Comparison of ENCODE assay signal across 20 mouse cellular contexts in the genomic region with DNA sequence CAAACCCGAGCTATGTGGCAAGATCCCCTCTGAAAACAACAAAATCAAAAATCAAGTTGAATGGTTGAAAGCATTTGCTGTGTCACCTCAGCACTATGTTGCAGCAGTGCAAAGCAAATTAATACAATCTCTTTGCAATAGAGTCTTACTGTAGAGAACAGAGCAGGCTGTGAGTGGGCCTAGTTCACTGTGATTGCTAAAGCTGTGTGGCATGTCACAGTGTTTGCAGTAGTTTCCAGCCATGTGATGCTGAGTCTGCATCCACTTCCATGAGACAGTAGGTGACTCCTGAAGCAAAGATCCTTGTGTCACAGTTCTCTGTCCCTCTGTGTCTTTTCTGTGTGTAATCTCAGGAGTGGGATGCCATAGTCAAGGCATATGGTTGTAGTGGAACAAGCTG.
DNase-seq lines count a peak whose midpoint lies in the region; ATAC-seq and TF ChIP-seq lines count a peak whose summit lies in the region.
"Had no signal": no experiment of that assay in that cellular context is flagged by ENCODE, and none has a peak within 500 bp of the region (broad histone marks: within the 10 kb centered on the region; RNA-seq: fewer than 3 reads in every experiment).

No protein-coding gene starts in this region.

- no peak for TF ChIP-seq EP300 in lung, postnatal 0 days (IDR thresholded peaks at IDR 0.05)

- no peak for DNase-seq in heart, adult 9 months (ENCODE audit: low spot score in 2 of 2)
- no peak for DNase-seq in lung, postnatal 0 days (ENCODE audit: low spot score)
- DNase-seq in lung, postnatal 10 days = no peak
- no peak for DNase-seq in limb, embryonic 10.5 days (ENCODE audit: low spot score)
- no peak for DNase-seq in thymus, adult 18-20 months
- DNase-seq: adrenal gland, adult 8-10 months; cerebellum, adult 9-11 months; gastrocnemius, postnatal 25 days; kidney, adult 11 months; kidney, postnatal 10 days; liver, postnatal 0 days; thymus, postnatal 25 days had no signal

- 94% methylated on average over 1 of the region's 1 CpGs for whole genome bisulfite sequencing in heart, embryonic 14.5 days
- 96% methylated on average over 1 of the region's 1 CpGs for WGBS in lung, postnatal 0 days
- 95% methylated on average over 1 of the region's 1 CpGs for WGBS in limb, embryonic 10.5 days

- TF ChIP-seq POLR2A in cortical plate, adult 2 months (IDR thresholded peaks at IDR 0.05; ENCODE audit: extremely low read depth, insufficient read depth, low read length) = no peak

- no peak overlapping the region for H3K4me2 ChIP-seq in heart, embryonic 14.5 days (ENCODE audit: low read length)
- H3K4me2 ChIP-seq in lung, postnatal 0 days (replicated peaks; ENCODE audit: low read depth, low read length) = no peak overlapping the region
- H3K4me2 ChIP-seq: embryonic facial prominence, embryonic 12.5 days; forebrain, embryonic 13.5 days had no signal

- TF ChIP-seq CTCF in lung, postnatal 0 days (IDR thresholded peaks at IDR 0.05) = no peak
- TF ChIP-seq CTCF in cortical plate, adult 2 months (IDR thresholded peaks at IDR 0.05; ENCODE audit: extremely low read depth, insufficient read depth, low read length) = no peak

- H3K4me1 ChIP-seq in heart, embryonic 14.5 days (ENCODE audit: control insufficient read depth in 2 of 2, insufficient read depth in 2 of 2, low read length in 2 of 2) = peaks cover 18 to 33% of the 10 kb centered on the region in 2 experiments
- peaks cover 13% of the 10 kb centered on the region for H3K4me1 ChIP-seq in lung, postnatal 0 days (ENCODE audit: insufficient read depth, low read depth, low read length)
- peaks cover 19% of the 10 kb centered on the region for H3K4me1 ChIP-seq in cortical plate, adult 2 months (ENCODE audit: control insufficient read depth, insufficient read depth, low read length)
- H3K4me1 ChIP-seq in limb, embryonic 10.5 days = peaks cover 42% of the 10 kb centered on the region
- H3K4me1 ChIP-seq: forebrain, embryonic 13.5 days had no signal

- H3K36me3 ChIP-seq in heart, embryonic 14.5 days (ENCODE audit: control insufficient read depth, insufficient read depth, low read length) = no peaks in the 10 kb centered on the region
- H3K36me3 ChIP-seq in lung, postnatal 0 days (ENCODE audit: insufficient read depth, low read length) = no peaks in the 10 kb centered on the region
- peaks cover 5% of the 10 kb centered on the region for H3K36me3 ChIP-seq in limb, embryonic 10.5 days
- H3K36me3 ChIP-seq: hindbrain, embryonic 10.5 days had no signal

- ATAC-seq in heart, embryonic 14.5 days (ENCODE audit: insufficient number of reproducible peaks, insufficient read depth, low FRiP score, low read depth) = no peak
- no peak for ATAC-seq in lung, postnatal 0 days
- ATAC-seq: forebrain, embryonic 13.5 days; hindbrain, postnatal 0 days; liver, postnatal 0 days had no signal

- no peaks in the 10 kb centered on the region for H3K9me3 ChIP-seq in heart, embryonic 14.5 days (ENCODE audit: control insufficient read depth, low read length)
- no peaks in the 10 kb centered on the region for H3K9me3 ChIP-seq in lung, postnatal 0 days (ENCODE audit: low read length)
- no peaks in the 10 kb centered on the region for H3K9me3 ChIP-seq in limb, embryonic 10.5 days (replicated peaks)
- H3K9me3 ChIP-seq: embryonic facial prominence, embryonic 12.5 days; forebrain, embryonic 13.5 days; hindbrain, embryonic 10.5 days; midbrain, embryonic 10.5 days had no signal

- H3K27ac ChIP-seq in heart, embryonic 14.5 days (replicated peaks in 1 of 2; ENCODE audit: control insufficient read depth in 1 of 2, insufficient read depth in 1 of 2, low read depth in 2 of 2, low read length in 2 of 2) = peak overlapping the region; percentile 98 to 99
- peak overlapping the region; percentile 32; the same call in 1 of the 2 replicates for H3K27ac ChIP-seq in lung, postnatal 0 days (ENCODE audit: low read length)
- H3K27ac ChIP-seq in cortical plate, adult 2 months (ENCODE audit: insufficient read depth, low read length) = peak overlapping the region; percentile 67; the same call in 1 of the 2 replicates
- H3K27ac ChIP-seq in limb, embryonic 10.5 days = peak overlapping the region; percentile 58
- H3K27ac ChIP-seq: forebrain, embryonic 13.5 days; hindbrain, embryonic 10.5 days; hindbrain, postnatal 0 days; midbrain, embryonic 10.5 days had no signal

- H3K27me3 ChIP-seq in heart, embryonic 14.5 days (ENCODE audit: control insufficient read depth, insufficient read depth, low read length) = no peaks in the 10 kb centered on the region
- H3K27me3 ChIP-seq in lung, postnatal 0 days (replicated peaks; ENCODE audit: insufficient read depth, low read length) = no peaks in the 10 kb centered on the region
- H3K27me3 ChIP-seq in limb, embryonic 10.5 days (ENCODE audit: low read depth, poor library complexity, severe bottlenecking) = no peaks in the 10 kb centered on the region
- H3K27me3 ChIP-seq: embryonic facial prominence, embryonic 12.5 days; forebrain, embryonic 13.5 days had no signal

- H3K4me3 ChIP-seq in heart, embryonic 14.5 days (ENCODE audit: control insufficient read depth in 1 of 2, insufficient read depth in 1 of 2, low read depth in 1 of 2, low read length in 2 of 2) = no peak overlapping the region
- H3K4me3 ChIP-seq in lung, postnatal 0 days (ENCODE audit: low read depth, low read length) = no peak overlapping the region
- no peak overlapping the region for H3K4me3 ChIP-seq in cortical plate, adult 2 months (ENCODE audit: insufficient read depth, low read length)
- H3K4me3 ChIP-seq in limb, embryonic 10.5 days = no peak overlapping the region
- H3K4me3 ChIP-seq: embryonic facial prominence, embryonic 12.5 days; erythroblast, embryonic 14.5 days; forebrain, embryonic 13.5 days; hindbrain, embryonic 10.5 days; midbrain, embryonic 10.5 days had no signal

- no peak overlapping the region for H3K9ac ChIP-seq in heart, embryonic 14.5 days (ENCODE audit: low read length)
- no peak overlapping the region for H3K9ac ChIP-seq in lung, postnatal 0 days (replicated peaks; ENCODE audit: low read depth)
- H3K9ac ChIP-seq: embryonic facial prominence, embryonic 12.5 days; forebrain, embryonic 13.5 days; liver, postnatal 0 days had no signal

Comparison
In these comparisons a context has a peak if more than half of its experiments do, and no peak if none do; other contexts are left out.
1. H3K27ac ChIP-seq: peak in every context shown above with its lines; median percentile 98 in heart, embryonic 14.5 days; 67 in cortical plate, adult 2 months; 58 in limb, embryonic 10.5 days; 32 in lung, postnatal 0 days.